In genomic region chr5:46033008-46033676, GRCm38 (mm10) we compare ENCODE assay signal across 8 mouse cellular contexts.
DNase-seq lines count a peak whose midpoint lies in the region; ATAC-seq and TF ChIP-seq lines count a peak whose summit lies in the region.

No protein-coding gene starts in this region.

- ATAC-seq in limb, embryonic 13.5 days (ENCODE audit: low FRiP score, low read depth): peak; percentile 32; the same call in 1 of the 2 replicates

- H3K9me3 ChIP-seq in limb, embryonic 13.5 days: no peaks in the 10 kb centered on the region

- H3K36me3 ChIP-seq in limb, embryonic 13.5 days: no peaks in the 10 kb centered on the region

- WGBS in cerebellum, adult 2 months: 5% methylated on average over 8 of the region's 8 CpGs
- whole genome bisulfite sequencing in limb, embryonic 13.5 days: 55% methylated on average over 8 of the region's 8 CpGs

- no peaks in the 10 kb centered on the region for H3K27me3 ChIP-seq in cerebellum, adult 2 months (ENCODE audit: control insufficient read depth, insufficient read depth, low read length)
- H3K27me3 ChIP-seq in limb, embryonic 13.5 days: no peaks in the 10 kb centered on the region

- no peak overlapping the region for H3K9ac ChIP-seq in limb, embryonic 13.5 days

- H3K27ac ChIP-seq in gastrocnemius, adult 2 months: no peak overlapping the region
- no peak overlapping the region for H3K27ac ChIP-seq in cerebellum, adult 2 months (ENCODE audit: insufficient read depth, low read length)
- no peak overlapping the region for H3K27ac ChIP-seq in limb, embryonic 13.5 days

- peak overlapping the region; percentile 12; the same call in 1 of the 2 replicates for H3K4me2 ChIP-seq in limb, embryonic 13.5 days (replicated peaks)

- H3K4me3 ChIP-seq in gastrocnemius, adult 2 months: peak overlapping the region; percentile 17
- no peak overlapping the region for H3K4me3 ChIP-seq in cerebellum, adult 2 months (replicated peaks; ENCODE audit: insufficient read depth, low read depth, low read length)
- no peak overlapping the region for H3K4me3 ChIP-seq in limb, embryonic 13.5 days

- DNase-seq in gastrocnemius, adult 2 months: no peak
- DNase-seq in gastrocnemius, adult 8-10 months (ENCODE audit: low spot score in 2 of 2): no peak
- DNase-seq in cerebellum, adult 2 months: peak; percentile 49 to 56
- peak; percentile 2 for DNase-seq in heart, postnatal 25 days (ENCODE audit: low spot score)
- DNase-seq in retina, adult 2 months (ENCODE audit: low read depth, low spot score): peak; percentile 32
- DNase-seq in embryo, embryonic 10 days (ENCODE audit: low spot score): no peak
- no peak for DNase-seq in thymus, postnatal 0 days (ENCODE audit: low spot score)

- intact Hi-C loops in gastrocnemius, adult 2 months (cut with DNase I): no loop called here
- intact Hi-C loops in heart, postnatal 25 days (cut with DNase I): loop anchor here (10.0 kb wide), 1 partner anchor 178 kb away; the partner anchor contains the start of gene Lcorl

- no peak for TF ChIP-seq POLR2A in cerebellum, adult 2 months (IDR thresholded peaks at IDR 0.05; ENCODE audit: borderline replicate concordance, insufficient read depth, low read length)

- H3K4me1 ChIP-seq in cerebellum, adult 2 months (ENCODE audit: control insufficient read depth, insufficient read depth, low read length): peaks cover 7% of the 10 kb centered on the region; the same call in 1 of the 2 replicates
- peaks cover 7% of the 10 kb centered on the region; the same call in 1 of the 2 replicates for H3K4me1 ChIP-seq in limb, embryonic 13.5 days

- TF ChIP-seq CTCF in gastrocnemius, adult 2 months (IDR thresholded peaks at IDR 0.05): no peak
- no peak for TF ChIP-seq CTCF in cerebellum, adult 2 months (IDR thresholded peaks at IDR 0.05; ENCODE audit: borderline replicate concordance, insufficient read depth, low read depth, low read length)

Comparison
In these comparisons a context has a peak if more than half of its experiments do, and no peak if none do; other contexts are left out.
1. DNase-seq: peak in cerebellum, adult 2 months (2 of 2), heart, postnatal 25 days (single experiment) and retina, adult 2 months (single experiment); none in gastrocnemius, adult 2 months (single experiment), gastrocnemius, adult 8-10 months (0 of 2), embryo, embryonic 10 days (single experiment) and thymus, postnatal 0 days (single experiment).